Mouse (Mus musculus): ENCODE results near the gene Prdm2. TPM values are rescaled to one million over a fixed set of nuclear protein-coding genes. Genes with fewer than 3 reads are reported as not detected.

Prdm2 gene
- polyA plus RNA-seq, 1 experiment from 2014 or later, result 16.1 TPM

DNA sequence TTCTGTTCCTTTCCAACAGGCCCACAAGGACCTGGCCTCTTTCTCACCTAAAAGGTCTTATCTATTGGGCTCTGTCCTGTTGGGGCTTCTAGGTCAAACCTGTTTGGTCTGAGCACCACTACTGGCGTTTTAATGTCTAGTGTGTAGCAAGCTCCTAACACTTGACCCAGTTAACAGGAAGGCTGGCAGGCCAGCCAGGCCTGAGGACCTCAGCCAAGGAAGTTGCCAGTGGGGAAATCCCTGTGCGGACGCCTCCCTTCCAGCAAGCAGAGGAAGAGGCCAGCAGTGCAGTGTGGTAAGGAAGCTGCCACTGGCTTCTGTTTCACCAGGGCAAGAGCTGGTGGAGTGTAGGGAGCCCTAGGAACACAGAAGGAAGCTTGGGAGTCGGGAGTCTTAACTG, 94.0 kb downstream of the Prdm2 start:
- Histone ChIP-seq H3K4me1 (peaks cover 22% of the 10 kb centered on the region), H3K27me3 (no peaks in the 10 kb centered on the region), H3K4me2 (no peak overlapping the region), H3K36me3 (peaks cover 6% of the 10 kb centered on the region; the same call in 1 of the 2 replicates), H3K9ac (no peak overlapping the region), H3K9me3 (no peaks in the 10 kb centered on the region), H3K4me3 (no peak overlapping the region), H3K27ac (no peak overlapping the region)
- no peak for ATAC-seq (ENCODE audit: insufficient number of reproducible peaks, low FRiP score, low TSS enrichment, low read depth)
- 61% methylated on average over 4 of the region's 4 CpGs for WGBS

DNA sequence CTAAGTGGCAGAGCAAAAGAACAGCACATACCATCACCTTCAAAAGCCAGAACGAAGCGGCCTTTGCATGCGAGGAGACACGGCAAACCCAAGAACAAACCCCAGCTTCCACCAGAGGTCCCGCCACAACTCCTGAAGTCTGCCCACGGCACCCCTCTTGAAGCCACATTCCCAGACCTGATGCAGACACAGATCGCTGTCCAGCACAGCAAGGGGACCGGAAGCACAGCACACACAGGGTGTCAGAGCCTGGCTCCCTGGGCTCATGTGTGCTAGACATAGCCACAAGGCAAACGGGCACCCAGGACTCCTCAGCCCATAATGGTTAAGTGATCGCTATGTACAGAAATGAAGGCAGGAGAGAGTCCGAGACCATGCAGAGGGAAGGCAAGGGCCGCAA, 96.9 kb downstream of the Prdm2 start:
- ATAC-seq (ENCODE audit: insufficient number of reproducible peaks, low FRiP score, low TSS enrichment, low read depth), result no peak
- no peaks in the 10 kb centered on the region for H3K9me3 ChIP-seq
- H3K4me1 ChIP-seq, result peaks cover 22% of the 10 kb centered on the region
- H3K36me3 ChIP-seq, result peaks cover 20% of the 10 kb centered on the region
- H3K9ac ChIP-seq, result no peak overlapping the region
- H3K4me3 ChIP-seq, result no peak overlapping the region
- no peak overlapping the region for H3K27ac ChIP-seq
- H3K27me3 ChIP-seq, result no peaks in the 10 kb centered on the region
- no peak overlapping the region for H3K4me2 ChIP-seq
- 77% methylated on average over 12 of the region's 12 CpGs for WGBS

DNA sequence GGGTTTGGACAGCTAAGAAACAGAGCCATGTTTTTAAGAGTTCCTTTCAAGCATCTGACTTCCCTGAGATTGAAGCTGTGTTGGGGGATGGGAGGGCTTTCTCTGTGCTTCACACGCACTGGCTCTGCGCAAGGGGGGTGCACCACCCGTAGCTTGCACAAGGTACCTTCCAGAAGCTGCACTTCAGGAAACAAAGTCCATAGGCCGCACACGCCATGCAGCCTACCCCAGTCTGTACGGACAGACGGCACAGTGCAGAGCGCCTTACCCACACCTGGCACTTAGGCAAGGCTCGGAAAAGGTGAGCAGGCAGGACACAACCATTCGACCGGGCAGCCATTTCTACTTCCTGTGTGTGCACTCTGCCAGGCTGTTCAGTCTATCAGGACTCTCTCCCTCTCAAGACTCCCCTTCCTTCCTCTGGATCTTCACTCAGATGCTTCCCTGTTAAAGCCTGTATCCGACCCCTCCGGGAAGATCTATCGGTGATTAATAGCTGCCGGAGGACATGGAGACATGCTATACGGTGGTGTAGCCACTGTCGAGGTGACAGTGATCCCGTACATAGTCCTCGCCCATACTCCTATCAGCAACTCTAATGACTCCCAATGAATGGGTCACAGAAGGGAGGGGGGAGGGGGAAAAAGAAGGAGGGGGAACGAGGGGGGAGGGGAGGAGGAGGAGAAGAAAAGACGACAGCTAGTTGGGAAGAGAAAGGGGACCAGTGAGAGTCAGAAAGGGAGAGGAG, 98.4 kb downstream of the Prdm2 start:
- ATAC-seq (ENCODE audit: insufficient number of reproducible peaks, low FRiP score, low TSS enrichment, low read depth), result peak; percentile 13; the same call in 1 of the 2 replicates
- no peak overlapping the region for H3K4me2 ChIP-seq
- no peak overlapping the region for H3K4me3 ChIP-seq
- H3K27ac ChIP-seq, result no peak overlapping the region
- H3K27me3 ChIP-seq, result no peaks in the 10 kb centered on the region
- no peaks in the 10 kb centered on the region for H3K9me3 ChIP-seq
- H3K36me3 ChIP-seq, result peaks cover 30% of the 10 kb centered on the region
- peaks cover 12% of the 10 kb centered on the region for H3K4me1 ChIP-seq
- no peak overlapping the region for H3K9ac ChIP-seq
- WGBS, result 77% methylated on average over 21 of the region's 21 CpGs

DNA sequence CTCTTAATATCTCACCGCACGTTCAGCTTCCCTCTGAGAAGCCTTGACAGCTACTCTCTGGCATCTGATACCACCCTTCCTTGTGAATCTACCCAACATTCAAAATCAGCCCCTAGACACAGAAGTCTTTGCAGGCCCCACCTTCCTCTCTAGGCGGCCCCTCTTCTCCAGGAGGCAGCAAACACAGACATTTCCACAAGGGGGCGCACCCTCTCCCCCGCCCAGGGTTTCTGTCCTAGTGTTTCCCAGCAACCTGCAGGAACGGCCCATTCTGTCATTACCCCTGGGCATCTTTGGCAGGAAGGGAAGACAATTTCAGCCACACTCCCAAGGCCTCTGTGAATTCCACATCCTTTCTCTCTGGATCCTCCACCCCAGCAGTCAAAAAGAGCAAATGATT, 99.8 kb downstream of the Prdm2 start:
- Histone ChIP-seq H3K4me2 (no peak overlapping the region), H3K9me3 (no peaks in the 10 kb centered on the region), H3K27ac (no peak overlapping the region), H3K4me3 (no peak overlapping the region), H3K36me3 (peaks cover 41% of the 10 kb centered on the region), H3K27me3 (no peaks in the 10 kb centered on the region), H3K4me1 (peaks cover 11% of the 10 kb centered on the region; the same call in 1 of the 2 replicates), H3K9ac (no peak overlapping the region)
- WGBS, result 36% methylated on average over 6 of the region's 6 CpGs
- ATAC-seq (ENCODE audit: insufficient number of reproducible peaks, low FRiP score, low TSS enrichment, low read depth), result no peak

DNA sequence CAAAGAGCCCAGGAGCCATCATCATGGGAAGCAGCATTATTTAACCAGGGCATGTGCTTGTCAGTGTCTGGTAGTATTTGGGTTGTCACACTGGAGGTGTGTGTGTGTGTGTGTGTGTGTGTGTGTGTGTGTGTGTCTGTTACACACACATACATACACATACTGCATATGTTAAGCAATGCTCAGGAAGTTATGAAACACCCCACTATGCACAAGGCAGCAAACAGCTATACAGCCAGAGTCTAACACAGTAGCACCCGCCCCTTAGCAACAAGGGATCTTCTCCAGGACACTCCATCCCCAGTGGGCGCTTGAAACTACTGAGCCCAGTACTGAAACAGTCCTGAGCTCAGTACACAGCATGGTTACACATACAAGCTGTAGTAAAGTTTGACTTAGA, 100.4 kb downstream of the Prdm2 start:
- H3K27me3 ChIP-seq, result no peaks in the 10 kb centered on the region
- WGBS, result 93% methylated on average over 2 of the region's 2 CpGs
- no peak overlapping the region for H3K9ac ChIP-seq
- H3K9me3 ChIP-seq, result no peaks in the 10 kb centered on the region
- ATAC-seq (ENCODE audit: insufficient number of reproducible peaks, low FRiP score, low TSS enrichment, low read depth), result no peak
- H3K4me3 ChIP-seq, result no peak overlapping the region
- no peak overlapping the region for H3K4me2 ChIP-seq
- peaks cover 41% of the 10 kb centered on the region for H3K36me3 ChIP-seq
- peaks cover 8% of the 10 kb centered on the region; the same call in 1 of the 2 replicates for H3K4me1 ChIP-seq
- H3K27ac ChIP-seq, result no peak overlapping the region

DNA sequence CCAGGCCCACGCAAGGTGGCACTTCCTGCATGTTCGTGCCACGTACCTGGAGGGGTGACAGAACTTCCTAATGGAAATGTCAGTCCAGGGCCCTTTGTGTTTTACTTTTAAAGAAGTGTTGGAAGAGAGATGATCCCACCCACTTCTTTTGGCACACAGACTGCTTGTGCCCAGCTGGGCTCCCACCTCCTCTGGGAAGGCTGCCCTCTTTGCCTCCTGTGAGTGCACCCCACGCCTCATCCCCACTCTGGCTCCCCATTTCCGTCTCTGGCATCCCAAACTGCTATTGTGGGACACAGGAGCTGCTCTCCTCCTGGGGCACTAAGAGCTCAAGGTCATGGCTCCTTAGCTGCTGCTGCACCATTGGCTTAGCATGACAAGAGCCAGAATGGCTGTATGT, 100.9 kb downstream of the Prdm2 start:
- Histone ChIP-seq H3K4me2 (no peak overlapping the region), H3K27me3 (no peaks in the 10 kb centered on the region), H3K9me3 (no peaks in the 10 kb centered on the region), H3K9ac (no peak overlapping the region), H3K27ac (no peak overlapping the region), H3K4me1 (peaks cover 10% of the 10 kb centered on the region; the same call in 1 of the 2 replicates), H3K4me3 (no peak overlapping the region), H3K36me3 (peaks cover 41% of the 10 kb centered on the region)
- 94% methylated on average over 5 of the region's 5 CpGs for WGBS
- no peak for ATAC-seq (ENCODE audit: insufficient number of reproducible peaks, low FRiP score, low TSS enrichment, low read depth)

DNA sequence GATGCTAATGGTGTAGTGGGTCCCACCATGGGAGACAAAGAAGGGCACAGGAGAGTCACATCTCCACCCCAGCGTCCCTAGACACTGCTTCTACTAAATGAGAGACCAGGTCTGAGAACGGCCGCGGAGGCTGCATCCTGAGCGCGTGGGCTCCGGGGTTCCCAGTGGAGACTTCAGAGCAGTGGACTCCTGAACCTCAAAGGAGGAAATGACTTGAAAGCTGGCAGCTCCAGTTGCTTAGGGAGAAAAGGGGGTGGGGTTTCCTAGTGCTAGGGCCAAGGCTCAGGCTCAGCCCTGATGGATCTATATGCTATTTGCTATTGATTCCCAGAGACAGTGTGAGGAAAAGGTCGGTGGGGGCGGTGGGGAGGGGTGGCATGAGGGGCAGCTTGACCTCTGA, 104.2 kb downstream of the Prdm2 start:
- H3K4me3 ChIP-seq, result no peak overlapping the region
- peaks cover 38% of the 10 kb centered on the region for H3K36me3 ChIP-seq
- 32% methylated on average over 9 of the region's 9 CpGs for WGBS
- ATAC-seq (ENCODE audit: insufficient number of reproducible peaks, low FRiP score, low TSS enrichment, low read depth), result no peak
- peaks cover 21% of the 10 kb centered on the region; the same call in 1 of the 2 replicates for H3K4me1 ChIP-seq
- no peaks in the 10 kb centered on the region for H3K9me3 ChIP-seq
- no peak overlapping the region for H3K9ac ChIP-seq
- H3K27ac ChIP-seq, result no peak overlapping the region
- H3K4me2 ChIP-seq, result no peak overlapping the region
- no peaks in the 10 kb centered on the region for H3K27me3 ChIP-seq

DNA sequence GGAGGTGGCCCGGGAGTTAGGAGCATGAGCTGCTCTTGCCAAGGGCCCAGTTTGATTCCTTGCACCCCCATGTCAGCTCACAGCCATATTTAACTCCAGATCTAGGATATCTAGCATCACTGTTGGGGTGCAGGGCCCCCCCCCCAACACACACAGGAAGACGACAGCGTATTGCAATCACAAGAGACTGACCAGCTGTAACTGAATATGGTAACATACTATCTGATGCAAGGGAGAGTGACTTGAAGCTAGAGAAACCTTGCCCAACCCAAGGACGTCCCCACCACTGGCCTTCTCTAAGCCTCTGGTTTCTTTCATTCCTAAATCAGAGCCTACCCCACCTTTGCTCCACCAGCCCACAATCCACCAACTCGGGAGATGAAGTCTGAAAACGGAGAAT, 105.8 kb downstream of the Prdm2 start:
- Histone ChIP-seq H3K9ac (no peak overlapping the region), H3K9me3 (no peaks in the 10 kb centered on the region), H3K4me1 (peaks cover 21% of the 10 kb centered on the region; the same call in 1 of the 2 replicates), H3K27ac (no peak overlapping the region), H3K4me3 (no peak overlapping the region), H3K27me3 (no peaks in the 10 kb centered on the region), H3K36me3 (peaks cover 35% of the 10 kb centered on the region), H3K4me2 (no peak overlapping the region)
- no peak for ATAC-seq (ENCODE audit: insufficient number of reproducible peaks, low FRiP score, low TSS enrichment, low read depth)
- WGBS, result 79% methylated on average over 6 of the region's 6 CpGs

DNA sequence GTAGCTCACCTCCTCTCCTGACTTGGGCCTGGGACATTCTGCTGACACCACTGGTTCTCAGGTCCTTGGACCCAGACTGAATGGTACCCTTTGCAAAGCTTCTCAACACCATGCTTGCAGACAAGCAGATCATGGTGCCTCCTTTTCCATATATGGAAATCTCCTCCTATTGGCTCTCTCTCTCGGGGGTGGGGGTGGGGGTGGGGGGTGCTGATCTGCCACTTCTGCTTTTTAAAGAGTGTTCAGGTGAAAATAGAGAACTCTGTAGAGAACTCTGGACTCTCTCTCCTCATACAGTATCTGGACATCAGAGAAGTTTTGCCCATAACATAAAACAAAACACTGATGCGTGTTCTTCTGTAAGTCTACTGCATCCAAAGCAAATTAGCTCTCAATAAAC, 106.2 kb downstream of the Prdm2 start:
- Histone ChIP-seq H3K9ac (no peak overlapping the region), H3K4me3 (no peak overlapping the region), H3K9me3 (no peaks in the 10 kb centered on the region), H3K36me3 (peaks cover 32% of the 10 kb centered on the region), H3K27me3 (no peaks in the 10 kb centered on the region), H3K4me1 (peaks cover 21% of the 10 kb centered on the region; the same call in 1 of the 2 replicates), H3K27ac (no peak overlapping the region), H3K4me2 (no peak overlapping the region)
- ATAC-seq (ENCODE audit: insufficient number of reproducible peaks, low FRiP score, low TSS enrichment, low read depth), result no peak
- 79% methylated on average over 2 of the region's 2 CpGs for WGBS

DNA sequence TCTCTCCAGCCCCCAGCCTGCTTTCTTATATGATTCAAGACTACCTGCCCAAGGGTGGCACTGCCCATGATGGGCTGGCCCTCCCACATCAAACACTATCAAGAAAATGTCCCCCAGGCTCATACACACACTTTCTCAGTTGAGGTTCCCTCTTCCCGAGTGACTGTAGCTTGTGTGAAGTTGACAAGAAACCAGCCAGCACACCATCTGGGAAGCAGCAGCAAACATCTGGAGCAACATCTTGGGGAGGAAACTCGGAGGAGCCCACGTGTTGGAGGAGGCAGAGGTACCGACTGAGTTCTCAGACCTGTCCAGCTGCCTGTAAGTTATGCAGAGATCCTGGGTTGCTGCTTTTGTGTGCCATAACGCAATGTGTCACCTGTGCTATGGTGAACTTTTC, 108.1 kb downstream of the Prdm2 start:
- no peak for ATAC-seq (ENCODE audit: insufficient number of reproducible peaks, low FRiP score, low TSS enrichment, low read depth)
- WGBS, result 51% methylated on average over 5 of the region's 5 CpGs
- Histone ChIP-seq H3K27me3 (no peaks in the 10 kb centered on the region), H3K9me3 (no peaks in the 10 kb centered on the region), H3K4me2 (no peak overlapping the region), H3K4me1 (peaks cover 21% of the 10 kb centered on the region; the same call in 1 of the 2 replicates), H3K9ac (no peak overlapping the region), H3K36me3 (peaks cover 14% of the 10 kb centered on the region), H3K4me3 (no peak overlapping the region), H3K27ac (0 out of 2 replicates have a peak overlapping the region, but pooled peaks have one; percentile 3)

DNA sequence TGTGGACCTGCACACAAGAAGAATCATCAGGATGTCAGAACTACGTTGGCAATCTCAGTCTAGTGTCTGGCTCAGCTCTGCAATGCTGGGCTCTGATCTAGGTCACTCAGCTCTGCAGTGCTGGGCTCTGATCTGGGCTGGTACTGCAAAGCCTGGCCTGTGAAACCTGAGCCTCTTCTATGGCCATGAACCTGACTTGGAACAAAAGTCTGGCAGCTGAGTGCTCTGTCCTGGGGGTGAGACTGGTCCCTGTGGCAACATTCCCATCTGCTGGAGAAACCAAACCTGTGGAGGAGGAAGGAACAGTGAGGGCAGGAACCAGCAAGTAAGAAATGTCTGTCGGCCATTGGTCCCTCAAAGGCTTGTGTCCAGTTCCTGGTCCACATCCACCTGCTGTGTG, 109.0 kb downstream of the Prdm2 start:
- no peak overlapping the region for H3K9ac ChIP-seq
- no peak for ATAC-seq (ENCODE audit: insufficient number of reproducible peaks, low FRiP score, low TSS enrichment, low read depth)
- peaks cover 17% of the 10 kb centered on the region; the same call in 1 of the 2 replicates for H3K4me1 ChIP-seq
- H3K4me2 ChIP-seq, result no peak overlapping the region
- H3K27ac ChIP-seq, result no peak overlapping the region
- H3K4me3 ChIP-seq, result no peak overlapping the region
- H3K36me3 ChIP-seq, result peaks cover 5% of the 10 kb centered on the region
- WGBS, result 62% methylated on average over 2 of the region's 2 CpGs
- H3K27me3 ChIP-seq, result no peaks in the 10 kb centered on the region
- no peaks in the 10 kb centered on the region for H3K9me3 ChIP-seq

DNA sequence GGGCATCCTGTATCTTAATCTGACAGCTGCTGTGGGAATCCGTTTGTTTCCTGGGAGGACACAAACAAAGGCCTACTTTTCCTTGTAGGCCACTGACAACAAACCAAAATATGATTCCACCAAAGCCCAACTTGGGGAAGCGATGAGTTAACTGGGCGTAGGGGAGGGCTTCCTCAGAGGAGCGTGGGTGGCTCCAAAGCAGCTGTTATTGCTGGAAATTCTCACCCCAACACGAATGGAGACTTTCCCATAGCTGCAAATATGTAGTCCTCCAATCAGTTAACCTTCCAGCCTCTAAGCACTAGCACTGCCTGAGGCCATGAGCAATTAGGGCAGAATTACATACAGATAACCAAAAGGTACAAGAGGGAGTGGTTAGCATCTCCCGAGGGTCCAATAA, 112.6 kb downstream of the Prdm2 start:
- ATAC-seq (ENCODE audit: insufficient number of reproducible peaks, low FRiP score, low TSS enrichment, low read depth), result no peak
- no peak overlapping the region for H3K4me2 ChIP-seq
- H3K9me3 ChIP-seq, result no peaks in the 10 kb centered on the region
- no peaks in the 10 kb centered on the region for H3K27me3 ChIP-seq
- H3K4me1 ChIP-seq, result peaks cover 10% of the 10 kb centered on the region; the same call in 1 of the 2 replicates
- no peak overlapping the region for H3K27ac ChIP-seq
- H3K4me3 ChIP-seq, result no peak overlapping the region
- no peaks in the 10 kb centered on the region for H3K36me3 ChIP-seq
- WGBS, result 50% methylated on average over 6 of the region's 6 CpGs
- no peak overlapping the region for H3K9ac ChIP-seq
